Mouse (Mus musculus) CD8-positive naive resting alpha-beta T cell, adult 57 days (primary cell): ENCODE data around the gene Gm11238. TPM values are rescaled to one million over a fixed set of nuclear protein-coding genes. Genes with fewer than 3 reads are reported as not detected.

Source experiments
- total RNA-seq: library from RNA; stranded (reverse); gene quantifications from one replicate; pipeline ENCODE4 v1.2.4, GENCODE M21; 2023

Gm11238 gene
- not detected for total RNA-seq

DNA sequence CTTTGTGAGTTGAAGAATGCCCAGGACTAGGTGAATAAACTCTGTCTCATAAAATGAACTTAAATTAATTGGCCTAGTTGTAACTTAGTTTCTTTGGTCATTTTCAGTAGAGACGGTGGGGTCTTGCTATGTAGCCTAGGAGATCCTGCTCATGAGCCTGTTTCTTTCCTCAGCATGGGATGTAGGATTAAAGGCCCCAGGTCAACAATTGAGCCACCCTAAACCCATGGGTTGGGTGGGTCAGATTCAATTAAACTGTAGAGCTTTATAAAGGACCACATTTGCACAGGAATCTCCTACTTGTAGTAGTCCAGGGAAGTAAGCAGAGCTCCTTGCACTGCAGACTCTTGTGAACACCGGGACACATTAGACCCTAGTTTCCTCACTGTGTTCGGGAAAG lies at the start of gene Gm11238:
TSS of gene Gm11238 (plus strand) at position 301 of the 400 bp plus-strand sequence.

DNA sequence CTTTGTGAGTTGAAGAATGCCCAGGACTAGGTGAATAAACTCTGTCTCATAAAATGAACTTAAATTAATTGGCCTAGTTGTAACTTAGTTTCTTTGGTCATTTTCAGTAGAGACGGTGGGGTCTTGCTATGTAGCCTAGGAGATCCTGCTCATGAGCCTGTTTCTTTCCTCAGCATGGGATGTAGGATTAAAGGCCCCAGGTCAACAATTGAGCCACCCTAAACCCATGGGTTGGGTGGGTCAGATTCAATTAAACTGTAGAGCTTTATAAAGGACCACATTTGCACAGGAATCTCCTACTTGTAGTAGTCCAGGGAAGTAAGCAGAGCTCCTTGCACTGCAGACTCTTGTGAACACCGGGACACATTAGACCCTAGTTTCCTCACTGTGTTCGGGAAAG lies 15.0 kb downstream of the Gm11238 start, which contains the start of gene Gm11237:
TSS of gene Gm11237 (plus strand) at position 301 of the 400 bp plus-strand sequence.

DNA sequence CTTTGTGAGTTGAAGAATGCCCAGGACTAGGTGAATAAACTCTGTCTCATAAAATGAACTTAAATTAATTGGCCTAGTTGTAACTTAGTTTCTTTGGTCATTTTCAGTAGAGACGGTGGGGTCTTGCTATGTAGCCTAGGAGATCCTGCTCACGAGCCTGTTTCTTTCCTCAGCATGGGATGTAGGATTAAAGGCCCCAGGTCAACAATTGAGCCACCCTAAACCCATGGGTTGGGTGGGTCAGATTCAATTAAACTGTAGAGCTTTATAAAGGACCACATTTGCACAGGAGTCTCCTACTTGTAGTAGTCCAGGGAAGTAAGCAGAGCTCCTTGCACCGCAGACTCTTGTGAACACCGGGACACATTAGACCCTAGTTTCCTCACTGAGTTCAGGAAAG lies 30.1 kb downstream of the Gm11238 start, which contains the start of gene Gm11236:
TSS of gene Gm11236 (plus strand) at position 301 of the 400 bp plus-strand sequence.

DNA sequence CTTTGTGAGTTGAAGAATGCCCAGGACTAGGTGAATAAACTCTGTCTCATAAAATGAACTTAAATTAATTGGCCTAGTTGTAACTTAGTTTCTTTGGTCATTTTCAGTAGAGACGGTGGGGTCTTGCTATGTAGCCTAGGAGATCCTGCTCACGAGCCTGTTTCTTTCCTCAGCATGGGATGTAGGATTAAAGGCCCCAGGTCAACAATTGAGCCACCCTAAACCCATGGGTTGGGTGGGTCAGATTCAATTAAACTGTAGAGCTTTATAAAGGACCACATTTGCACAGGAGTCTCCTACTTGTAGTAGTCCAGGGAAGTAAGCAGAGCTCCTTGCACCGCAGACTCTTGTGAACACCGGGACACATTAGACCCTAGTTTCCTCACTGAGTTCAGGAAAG lies 60.4 kb downstream of the Gm11238 start, which contains the start of gene Gm11239:
TSS of gene Gm11239 (plus strand) at position 301 of the 400 bp plus-strand sequence.

DNA sequence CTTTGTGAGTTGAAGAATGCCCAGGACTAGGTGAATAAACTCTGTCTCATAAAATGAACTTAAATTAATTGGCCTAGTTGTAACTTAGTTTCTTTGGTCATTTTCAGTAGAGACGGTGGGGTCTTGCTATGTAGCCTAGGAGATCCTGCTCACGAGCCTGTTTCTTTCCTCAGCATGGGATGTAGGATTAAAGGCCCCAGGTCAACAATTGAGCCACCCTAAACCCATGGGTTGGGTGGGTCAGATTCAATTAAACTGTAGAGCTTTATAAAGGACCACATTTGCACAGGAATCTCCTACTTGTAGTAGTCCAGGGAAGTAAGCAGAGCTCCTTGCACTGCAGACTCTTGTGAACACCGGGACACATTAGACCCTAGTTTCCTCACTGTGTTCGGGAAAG lies 75.5 kb downstream of the Gm11238 start, which contains the start of gene Gm428:
TSS of gene Gm428 (plus strand) at position 301 of the 400 bp plus-strand sequence.

Other genes starting within 250 kb of the Gm11238 start
- gene Gm11487, start 202.8 kb upstream of the Gm11238 start, total RNA-seq = not detected
- not detected for gene Gm11237, start 15.1 kb downstream of the Gm11238 start, total RNA-seq
- not detected for gene Gm11236, start 30.2 kb downstream of the Gm11238 start, total RNA-seq
- gene Gm11239, start 60.5 kb downstream of the Gm11238 start, total RNA-seq = not detected
- gene Gm428, start 75.6 kb downstream of the Gm11238 start, total RNA-seq = not detected
- gene Rasef, start 183.1 kb downstream of the Gm11238 start, total RNA-seq = not detected